Mouse (Mus musculus) urinary bladder, postnatal 0 days (tissue): ENCODE data around the gene 2410004B18Rik. TPM values are rescaled to one million over a fixed set of nuclear protein-coding genes. Genes with fewer than 3 reads are reported as not detected.

Experiments
- polyA plus RNA-seq: library from polyadenylated mRNA; unstranded; fragments of >200 nt; fragmentation: Nextera tagmentation; extraction: Ambion mirVana; gene quantifications from 2 replicates; pipeline ENCODE4 v1.2.1, GENCODE M21; 2015

The 2410004B18Rik gene
- 21.0 and 29.9 TPM in 2 replicates for polyA plus RNA-seq

DNA sequence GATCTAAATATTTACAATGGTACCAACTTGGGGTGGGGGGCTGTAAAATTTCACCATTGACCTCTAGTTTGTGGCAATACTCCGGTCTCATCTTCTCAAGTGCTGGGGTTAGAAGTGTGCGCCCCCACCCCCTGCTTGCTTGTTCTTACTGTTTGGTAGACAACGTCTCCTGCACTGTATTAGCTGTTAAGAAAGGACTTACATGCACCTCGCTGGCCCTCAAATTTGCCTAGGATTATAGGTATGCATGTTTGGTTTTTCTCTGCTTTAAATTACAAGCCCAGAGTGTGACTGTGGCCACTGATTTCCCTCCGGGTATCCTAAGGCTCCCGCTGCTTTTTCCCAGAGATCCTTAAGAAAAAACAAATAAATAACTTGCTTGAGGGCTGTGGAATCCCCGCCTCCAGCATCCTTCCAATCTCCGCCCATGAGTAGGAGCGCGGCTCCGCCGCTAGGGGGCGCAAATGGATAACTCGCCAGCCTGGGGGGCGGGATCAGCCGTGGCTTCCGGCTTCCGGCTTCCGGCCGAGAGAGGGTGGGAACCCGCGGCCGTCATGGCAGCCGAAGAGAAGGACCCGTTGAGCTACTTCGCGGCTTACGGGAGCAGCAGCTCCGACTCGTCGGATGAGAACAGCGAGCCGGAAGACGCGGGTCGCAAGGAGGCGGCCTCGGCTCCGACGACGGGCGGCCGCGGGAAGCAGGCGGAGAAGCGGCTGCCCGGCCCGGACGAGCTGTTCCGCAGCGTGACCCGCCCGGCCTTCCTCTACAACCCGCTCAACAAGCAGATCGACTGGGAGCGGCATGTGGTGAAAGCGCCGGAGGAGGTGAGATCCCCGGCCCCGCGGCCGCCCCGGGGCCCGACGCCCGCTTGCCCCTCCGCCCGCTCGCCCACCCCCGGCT, at the start of gene 2410004B18Rik:
Gene 2410004B18Rik (plus strand): TSS at position 510 of the 900 bp plus-strand sequence.

GRCm38 (mm10) chr3:145922019-145922854, 15.6 kb upstream of the 2410004B18Rik start, which contains the start of gene Bcl10:
Gene Bcl10, plus strand, starts transcription at chr3:145922804.

DNA sequence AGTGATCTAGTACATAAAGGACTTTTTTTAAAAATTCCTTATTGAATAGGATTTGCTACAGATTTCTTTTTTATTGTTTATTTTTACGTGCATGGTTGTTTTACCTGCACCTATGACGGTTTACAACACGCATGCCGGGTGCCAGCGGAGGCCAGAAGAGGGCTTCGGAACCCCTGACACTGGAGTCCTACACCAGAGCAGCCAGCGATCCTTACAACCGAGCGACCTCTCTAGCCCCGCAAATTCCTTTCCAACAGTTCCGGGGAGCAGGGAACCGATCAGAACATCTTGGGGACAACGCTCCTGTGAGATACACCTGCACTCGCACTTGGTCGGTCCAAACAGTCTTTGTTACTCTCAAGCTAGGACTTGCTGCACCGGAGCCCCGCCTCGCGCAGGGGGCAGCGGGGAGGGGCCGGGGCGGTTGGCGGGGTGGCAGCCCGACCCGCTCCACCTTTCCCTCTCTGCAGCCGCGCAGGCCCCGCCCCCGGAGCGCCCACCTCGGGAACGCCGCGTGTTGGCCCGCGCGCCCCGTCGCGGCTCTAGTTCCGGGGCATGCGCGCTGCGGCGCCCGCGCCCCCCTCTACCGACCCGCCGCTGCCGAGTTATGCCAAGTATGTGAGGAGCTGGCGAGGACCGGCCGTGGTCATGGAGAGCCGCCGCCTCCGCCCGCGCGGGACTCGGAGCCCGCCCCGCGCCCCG, 49.6 kb downstream of the 2410004B18Rik start, which contains the start of gene Syde2:
Gene Syde2 (plus strand): TSS at position 603 of the 702 bp plus-strand sequence.

Other genes with a start within 250 kb of the 2410004B18Rik start
- gene Ddah1, start 179.3 kb upstream of the 2410004B18Rik start, polyA plus RNA-seq, result 6.7 and 8.8 TPM in 2 replicates
- 40.3 and 45.0 TPM in 2 replicates for gene Bcl10, start 15.2 kb upstream of the 2410004B18Rik start, polyA plus RNA-seq
- 5.7 and 7.0 TPM in 2 replicates for gene Syde2, start 49.9 kb downstream of the 2410004B18Rik start, polyA plus RNA-seq
- gene Wdr63, start 170.1 kb downstream of the 2410004B18Rik start, polyA plus RNA-seq, result 0.28 TPM in 1 of 2 replicates, not detected in the other
- gene Mcoln3, start 179.4 kb downstream of the 2410004B18Rik start, polyA plus RNA-seq, result 0.10 TPM in 1 of 2 replicates, not detected in the other
- gene Mcoln2, start 211.8 kb downstream of the 2410004B18Rik start, polyA plus RNA-seq, result 0.82 and 0.83 TPM in 2 replicates